Mouse (Mus musculus): ENCODE results near the gene Hps5. TPM values are rescaled to one million over a fixed set of nuclear protein-coding genes. Genes with fewer than 3 reads are reported as not detected.

The Hps5 gene
- 8.7 TPM for polyA plus RNA-seq (2015; fragmentation: Illumina TruSeq; extraction: RNeasy Lipid Tissue Mini Kit (QIAGEN cat#74804); ENCODE audit: insufficient read depth, low read depth, low replicate concordance)

GRCm38 (mm10) chr7:46795287-46796205, at the start of gene Hps5, which contains the start of gene Gtf2h1:
Gene Hps5 (minus strand): TSS chr7:46796064.
Gene Gtf2h1 (plus strand): TSS chr7:46796103.

GRCm38 (mm10) chr7:46840787-46841525, 45.1 kb upstream of the Hps5 start, which contains the start of gene Ldha:
Gene Ldha (plus strand): TSS chr7:46841475.

GRCm38 (mm10) chr7:46751490-46751889, 44.4 kb downstream of the Hps5 start, which contains the start of gene Saa2:
Gene Saa2 (plus strand): TSS chr7:46751790.

GRCm38 (mm10) chr7:46742880-46743279, 53.0 kb downstream of the Hps5 start, which contains the start of gene Saa1:
Gene Saa1 (minus strand): TSS chr7:46742980.

GRCm38 (mm10) chr7:46732458-46732857, 63.4 kb downstream of the Hps5 start, which contains the start of gene Saa4:
Gene Saa4 (minus strand): TSS chr7:46732603.

GRCm38 (mm10) chr7:46715600-46715999, 80.3 kb downstream of the Hps5 start, which contains the start of gene Saa3:
Gene Saa3 (minus strand): TSS chr7:46715700.

Other genes starting within 250 kb of the Hps5 start
- gene Sergef, start 156.3 kb downstream of the Hps5 start, polyA plus RNA-seq (2015; fragmentation: Illumina TruSeq; extraction: RNeasy Lipid Tissue Mini Kit (QIAGEN cat#74804); ENCODE audit: insufficient read depth, low read depth, low replicate concordance): 3.1 TPM
- gene Tph1, start 123.5 kb downstream of the Hps5 start, polyA plus RNA-seq (2015; fragmentation: Illumina TruSeq; extraction: RNeasy Lipid Tissue Mini Kit (QIAGEN cat#74804); ENCODE audit: insufficient read depth, low read depth, low replicate concordance): not detected
- 1.6 TPM for gene Saal1, start 85.4 kb downstream of the Hps5 start, polyA plus RNA-seq (2015; fragmentation: Illumina TruSeq; extraction: RNeasy Lipid Tissue Mini Kit (QIAGEN cat#74804); ENCODE audit: insufficient read depth, low read depth, low replicate concordance)
- gene Saa3, start 80.4 kb downstream of the Hps5 start, polyA plus RNA-seq (2015; fragmentation: Illumina TruSeq; extraction: RNeasy Lipid Tissue Mini Kit (QIAGEN cat#74804); ENCODE audit: insufficient read depth, low read depth, low replicate concordance): 4.4 TPM
- not detected for gene Saa4, start 63.5 kb downstream of the Hps5 start, polyA plus RNA-seq (2015; fragmentation: Illumina TruSeq; extraction: RNeasy Lipid Tissue Mini Kit (QIAGEN cat#74804); ENCODE audit: insufficient read depth, low read depth, low replicate concordance)
- gene Saa1, start 53.1 kb downstream of the Hps5 start, polyA plus RNA-seq (2015; fragmentation: Illumina TruSeq; extraction: RNeasy Lipid Tissue Mini Kit (QIAGEN cat#74804); ENCODE audit: insufficient read depth, low read depth, low replicate concordance): not detected
- not detected for gene Saa2, start 44.3 kb downstream of the Hps5 start, polyA plus RNA-seq (2015; fragmentation: Illumina TruSeq; extraction: RNeasy Lipid Tissue Mini Kit (QIAGEN cat#74804); ENCODE audit: insufficient read depth, low read depth, low replicate concordance)
- gene Gtf2h1, start within 50 bp of the Hps5 start, polyA plus RNA-seq (2015; fragmentation: Illumina TruSeq; extraction: RNeasy Lipid Tissue Mini Kit (QIAGEN cat#74804); ENCODE audit: insufficient read depth, low read depth, low replicate concordance): 6.1 TPM
- 36.2 TPM for gene Ldha, start 45.4 kb upstream of the Hps5 start, polyA plus RNA-seq (2015; fragmentation: Illumina TruSeq; extraction: RNeasy Lipid Tissue Mini Kit (QIAGEN cat#74804); ENCODE audit: insufficient read depth, low read depth, low replicate concordance)
- gene Ldhc, start 65.1 kb upstream of the Hps5 start, polyA plus RNA-seq (2015; fragmentation: Illumina TruSeq; extraction: RNeasy Lipid Tissue Mini Kit (QIAGEN cat#74804); ENCODE audit: insufficient read depth, low read depth, low replicate concordance): not detected
- gene Tsg101, start 123.9 kb upstream of the Hps5 start, polyA plus RNA-seq (2015; fragmentation: Illumina TruSeq; extraction: RNeasy Lipid Tissue Mini Kit (QIAGEN cat#74804); ENCODE audit: insufficient read depth, low read depth, low replicate concordance): 21.3 TPM
- 1.8 TPM for gene Uevld, start 162.5 kb upstream of the Hps5 start, polyA plus RNA-seq (2015; fragmentation: Illumina TruSeq; extraction: RNeasy Lipid Tissue Mini Kit (QIAGEN cat#74804); ENCODE audit: insufficient read depth, low read depth, low replicate concordance)
- not detected for gene Gm9999, start 187.5 kb upstream of the Hps5 start, polyA plus RNA-seq (2015; fragmentation: Illumina TruSeq; extraction: RNeasy Lipid Tissue Mini Kit (QIAGEN cat#74804); ENCODE audit: insufficient read depth, low read depth, low replicate concordance)
- 3.0 TPM for gene Spty2d1, start 212.3 kb upstream of the Hps5 start, polyA plus RNA-seq (2015; fragmentation: Illumina TruSeq; extraction: RNeasy Lipid Tissue Mini Kit (QIAGEN cat#74804); ENCODE audit: insufficient read depth, low read depth, low replicate concordance)